Mouse (Mus musculus): ENCODE measurements around the gene Plekhn1.

GRCm38 (mm10) chr4:156252140-156252539, 17.5 kb upstream of the Plekhn1 start:
- no peak for TF ChIP-seq CTCF (IDR thresholded peaks at IDR 0.05; ENCODE audit: insufficient read depth, low read depth, low read length)
- no peak for TF ChIP-seq POLR2A (IDR thresholded peaks at IDR 0.05; ENCODE audit: insufficient read depth, low read depth, low read length)

All from olfactory bulb, adult 2 months (tissue).